Mouse (Mus musculus) heart, embryonic 15.5 days (tissue): ENCODE results near the gene Ly6g6d. TPM values are rescaled to one million over a fixed set of nuclear protein-coding genes. Genes with fewer than 3 reads are reported as not detected.

ENCODE experiments used
- ATAC-seq: fragments of 200-750 bp; cut with Nextera tagmentation; replicated peaks from 2 replicates; pipeline ENCODE4 v1.8.0; 2017; ENCODE audit warnings: low read depth, moderate TSS enrichment; ENCODE audit not compliant: insufficient number of reproducible peaks, insufficient read depth, low FRiP score
- H3K27ac ChIP-seq: fragments of 300-500 bp; sonication (generic); 2 replicates; pipeline ENCODE4 v1.5.1; 2015; ENCODE audit warnings: mild to moderate bottlenecking, inconsistent platforms
- H3K27me3 ChIP-seq: fragments of 300-500 bp; sonication (generic); 2 replicates; pipeline ENCODE4 v1.6.1; 2015; ENCODE audit warnings: inconsistent platforms
- H3K36me3 ChIP-seq: fragments of 300-500 bp; sonication (generic); 2 replicates; pipeline ENCODE4 v1.6.1; 2015; ENCODE audit warnings: mild to moderate bottlenecking, inconsistent platforms
- H3K4me1 ChIP-seq: fragments of 300-500 bp; sonication (generic); replicated peaks from 2 replicates; pipeline ENCODE4 v1.6.1; 2015; ENCODE audit warnings: inconsistent platforms
- H3K4me2 ChIP-seq: fragments of 300-500 bp; sonication (generic); 2 replicates; pipeline ENCODE4 v1.6.1; 2015; ENCODE audit warnings: inconsistent platforms, mild to moderate bottlenecking, moderate library complexity
- H3K4me3 ChIP-seq: fragments of 300-500 bp; sonication (generic); 2 replicates; pipeline ENCODE4 v1.5.1; 2015; ENCODE audit warnings: mild to moderate bottlenecking, inconsistent platforms
- H3K9ac ChIP-seq: fragments of 300-500 bp; sonication (generic); 2 replicates; pipeline ENCODE4 v1.6.1; 2015; ENCODE audit warnings: mild to moderate bottlenecking, inconsistent platforms
- H3K9me3 ChIP-seq: fragments of 300-500 bp; sonication (generic); replicated peaks from 2 replicates; pipeline ENCODE4 v1.6.1; 2016; ENCODE audit warnings: inconsistent platforms
- WGBS: fragments of 180-500 bp; shearing (Covaris S2); methylation state at CpG from one replicate; pipeline ENCODE4 v1.1.7; 2015; ENCODE audit warnings: mixed read lengths; 5-methylcytosine and 5-hydroxymethylcytosine counted together
- polyA plus RNA-seq: library from polyadenylated mRNA; unstranded; fragments of >200 nt; fragmentation: Nextera tagmentation; extraction: Ambion mirVana; gene quantifications from 2 replicates; pipeline ENCODE4 v1.2.1, GENCODE M21; 2015

The Ly6g6d gene
- polyA plus RNA-seq, 1 experiment from 2014 or later: 2.4 TPM

DNA sequence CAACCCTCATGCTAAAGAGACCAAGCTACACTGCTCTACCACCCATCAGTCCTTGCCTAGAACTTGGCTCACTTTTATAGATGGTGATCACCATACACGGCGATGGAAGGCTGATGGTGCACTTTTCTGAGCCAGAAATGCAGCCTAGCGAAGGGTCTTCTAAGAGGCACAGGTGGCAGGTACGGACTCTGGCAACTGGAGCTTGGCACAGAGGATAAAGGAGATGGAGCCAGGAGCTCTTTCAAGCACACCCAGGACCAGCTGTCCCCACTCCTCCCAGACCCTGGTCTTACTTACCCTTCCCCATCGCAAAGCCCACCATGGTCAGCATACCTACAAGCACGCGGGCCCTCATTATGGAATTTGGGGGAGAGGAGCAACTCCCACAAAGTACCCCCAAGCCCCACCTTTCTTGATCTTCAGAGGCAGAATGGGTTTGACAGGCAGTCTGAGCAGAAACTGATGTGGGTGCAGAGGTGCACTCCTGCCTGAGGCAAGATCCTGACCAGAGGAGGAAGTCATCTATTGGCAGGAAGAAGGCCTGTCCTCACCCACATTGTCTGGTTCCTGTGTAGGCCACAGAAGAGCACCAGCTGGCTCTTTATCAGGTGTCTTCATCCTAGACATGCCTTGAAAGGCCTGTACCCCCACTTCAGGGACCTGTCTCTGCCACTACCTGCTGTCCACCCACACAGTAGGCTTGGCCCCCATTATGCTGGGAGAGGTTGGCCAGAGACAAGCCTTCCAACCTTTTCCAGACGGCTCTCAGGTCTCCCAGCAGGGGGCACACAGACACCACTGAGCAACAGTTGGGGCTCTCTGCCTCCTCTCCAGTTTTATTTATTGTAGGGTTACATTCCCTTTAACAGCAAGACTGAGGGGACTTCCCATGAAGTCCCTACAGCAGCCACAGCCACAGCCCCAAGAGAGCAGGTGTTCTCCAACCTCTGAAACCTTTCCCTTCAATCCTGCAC is 37.5 kb upstream of the Ly6g6d start, which contains the start of gene Ly6g5b:
Ly6g5b (minus strand) TSS at position 383 of the 974 bp plus-strand sequence.
- no peak for ATAC-seq
- H3K27me3 ChIP-seq: no peaks in the 10 kb centered on the region
- H3K4me2 ChIP-seq: no peak within 1 kb of the TSS
- H3K4me1 ChIP-seq: peaks cover 9% of the 10 kb centered on the region
- peaks cover 28% of the 10 kb centered on the region for H3K36me3 ChIP-seq
- no peak within 1 kb of the TSS for H3K9ac ChIP-seq
- no peaks in the 10 kb centered on the region for H3K9me3 ChIP-seq
- no peak within 1 kb of the TSS for H3K4me3 ChIP-seq
- 83% methylated on average over 8 of the region's 8 CpGs for WGBS
- H3K27ac ChIP-seq: 0 out of 2 replicates have a peak within 1 kb of the TSS, but pooled peaks have one; percentile 2

DNA sequence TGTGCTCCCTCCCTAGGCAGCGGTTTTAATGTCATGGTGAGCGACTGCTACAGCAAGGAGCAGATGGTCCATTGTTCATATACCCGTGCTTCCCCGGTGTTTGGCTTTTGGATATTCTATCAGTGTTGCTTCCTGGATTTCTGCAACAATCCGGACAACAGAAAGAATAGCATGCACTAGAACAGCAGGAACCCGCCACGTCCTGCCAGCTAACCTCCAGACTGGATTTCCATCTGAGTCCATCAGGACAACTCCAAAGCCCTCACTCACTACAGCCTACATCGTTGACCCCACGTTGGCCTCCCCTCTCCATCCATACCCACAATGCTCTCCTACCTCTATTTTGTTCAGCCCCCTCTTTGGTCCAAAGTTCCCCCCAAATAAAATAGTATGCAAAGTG is 33.9 kb upstream of the Ly6g6d start:
- peak; percentile 44; the same call in 1 of the 2 replicates for ATAC-seq
- Histone ChIP-seq H3K36me3 (peaks cover 9% of the 10 kb centered on the region), H3K9ac (no peak overlapping the region), H3K4me3 (0 out of 2 replicates have a peak overlapping the region, but pooled peaks have one; percentile 17), H3K4me1 (no peaks in the 10 kb centered on the region), H3K9me3 (no peaks in the 10 kb centered on the region), H3K27me3 (no peaks in the 10 kb centered on the region), H3K4me2 (peak overlapping the region; percentile 36), H3K27ac (peak overlapping the region; percentile 47)
- 72% methylated on average over 9 of the region's 9 CpGs for WGBS

DNA sequence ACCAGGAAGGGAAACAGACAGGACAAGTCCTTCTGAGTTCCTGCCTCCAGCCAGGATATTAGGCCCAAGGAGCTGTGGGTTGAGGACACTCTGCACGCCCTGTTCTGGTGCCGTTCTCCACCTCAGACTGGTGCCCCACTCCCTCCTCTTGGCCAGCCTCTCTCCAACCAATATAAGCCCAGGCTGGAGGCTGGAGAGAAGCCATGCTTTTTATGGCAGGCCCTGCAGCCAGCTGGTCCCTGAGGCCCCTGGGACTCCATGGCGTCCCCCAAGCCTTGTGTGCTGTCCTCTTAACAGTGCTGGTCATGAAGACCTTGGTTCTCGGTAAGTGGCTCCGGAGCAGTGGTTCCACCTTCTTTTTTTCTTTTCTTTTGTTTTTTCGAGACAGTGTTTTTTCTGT is 30.2 kb upstream of the Ly6g6d start, which contains the start of gene Ly6g5c:
Ly6g5c (plus strand) TSS at position 183 of the 400 bp plus-strand sequence.
- 88% methylated on average over 6 of the region's 6 CpGs for WGBS
- Histone ChIP-seq H3K27ac (no peak within 1 kb of the TSS), H3K4me2 (no peak within 1 kb of the TSS), H3K4me3 (no peak within 1 kb of the TSS), H3K36me3 (no peaks in the 10 kb centered on the region), H3K27me3 (no peaks in the 10 kb centered on the region), H3K9me3 (no peaks in the 10 kb centered on the region), H3K4me1 (peaks cover 9% of the 10 kb centered on the region), H3K9ac (no peak within 1 kb of the TSS)
- no peak for ATAC-seq

DNA sequence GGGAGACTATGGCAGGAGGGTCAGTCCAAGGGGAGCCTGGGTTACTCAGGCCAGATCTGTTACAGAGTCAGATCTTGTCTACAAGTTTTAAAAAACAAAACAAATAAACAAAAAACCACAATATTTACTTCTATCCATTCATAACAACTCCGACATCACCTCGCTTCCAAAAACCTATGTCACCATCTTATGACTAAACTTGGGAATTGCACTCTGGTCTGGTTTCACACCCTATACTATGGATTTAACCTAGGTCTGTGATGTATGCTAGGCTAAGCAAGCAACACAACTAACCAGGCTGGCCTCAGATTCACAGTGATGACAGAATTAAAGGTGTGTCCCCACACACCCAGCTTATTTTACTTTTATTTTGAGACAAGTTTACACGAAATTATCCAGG is 28.7 kb upstream of the Ly6g6d start:
- ATAC-seq: no peak
- WGBS: 63% methylated on average over 3 of the region's 3 CpGs
- H3K27me3 ChIP-seq: no peaks in the 10 kb centered on the region
- H3K4me2 ChIP-seq: no peak overlapping the region
- peak overlapping the region; percentile 44; the same call in 1 of the 2 replicates for H3K9ac ChIP-seq
- no peaks in the 10 kb centered on the region for H3K9me3 ChIP-seq
- H3K27ac ChIP-seq: no peak overlapping the region
- H3K36me3 ChIP-seq: peaks cover 13% of the 10 kb centered on the region; the same call in 1 of the 2 replicates
- no peak overlapping the region for H3K4me3 ChIP-seq
- peaks cover 19% of the 10 kb centered on the region for H3K4me1 ChIP-seq

DNA sequence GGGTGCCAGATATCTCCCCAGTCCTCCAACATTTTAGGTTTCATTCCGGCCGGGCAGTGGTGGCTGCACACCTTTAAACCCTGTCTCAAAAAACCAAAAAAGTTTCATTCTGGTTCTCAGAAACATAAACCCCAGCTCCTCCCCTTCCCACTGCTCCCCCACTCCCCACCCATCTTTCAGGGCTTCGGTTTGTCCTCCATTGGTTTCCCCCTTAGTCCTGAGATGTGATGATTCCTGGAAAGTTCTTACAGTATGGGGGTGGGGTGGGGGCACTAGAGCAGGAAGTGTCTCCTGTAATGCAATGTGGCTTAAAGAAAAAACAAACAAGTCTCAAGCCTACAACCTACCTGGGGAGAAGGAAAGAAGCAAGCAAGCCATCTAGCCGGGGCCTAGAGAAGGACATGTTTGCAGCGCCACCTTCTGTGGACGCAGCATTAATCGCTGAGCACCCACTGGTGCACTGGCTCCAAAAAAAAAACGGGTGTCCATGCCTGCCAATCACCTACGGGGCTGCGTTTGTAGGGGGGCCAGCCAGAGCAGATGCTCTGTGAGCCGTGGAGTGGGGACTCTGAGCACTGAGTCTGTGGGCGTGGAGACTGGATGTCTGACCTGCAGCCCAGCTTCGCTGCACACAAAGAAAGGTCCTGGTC is 28.0 kb upstream of the Ly6g6d start:
- Histone ChIP-seq H3K4me2 (0 out of 2 replicates have a peak overlapping the region, but pooled peaks have one; percentile 23), H3K9me3 (no peaks in the 10 kb centered on the region), H3K27me3 (no peaks in the 10 kb centered on the region), H3K36me3 (peaks cover 19% of the 10 kb centered on the region; the same call in 1 of the 2 replicates), H3K4me1 (peaks cover 19% of the 10 kb centered on the region), H3K4me3 (no peak overlapping the region), H3K9ac (peak overlapping the region; percentile 44; the same call in 1 of the 2 replicates), H3K27ac (no peak overlapping the region)
- no peak for ATAC-seq
- WGBS: 24% methylated on average over 13 of the region's 13 CpGs

DNA sequence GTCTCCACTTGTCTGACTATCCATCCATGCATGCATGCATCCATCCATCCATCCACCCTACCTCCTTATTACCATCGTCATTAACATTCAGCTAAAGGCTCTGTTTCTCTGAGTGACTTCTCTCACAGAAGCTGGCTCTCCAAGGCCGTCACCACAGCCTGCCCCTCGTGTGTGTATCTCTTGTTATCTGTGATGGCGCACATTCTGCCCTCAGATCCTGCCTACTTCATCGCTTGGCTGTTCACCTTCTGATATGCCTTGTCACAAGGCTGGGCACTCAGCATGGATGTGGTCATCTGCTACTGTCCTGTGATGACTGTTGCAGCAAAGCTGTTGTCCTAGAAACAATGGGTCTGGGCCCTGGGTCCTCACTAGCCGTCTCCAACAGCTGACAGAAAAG is 26.9 kb upstream of the Ly6g6d start:
- H3K4me2 ChIP-seq: no peak overlapping the region
- no peaks in the 10 kb centered on the region for H3K9me3 ChIP-seq
- peaks cover 19% of the 10 kb centered on the region for H3K4me1 ChIP-seq
- no peak overlapping the region for H3K27ac ChIP-seq
- WGBS: 65% methylated on average over 6 of the region's 6 CpGs
- no peak overlapping the region for H3K9ac ChIP-seq
- H3K4me3 ChIP-seq: no peak overlapping the region
- no peaks in the 10 kb centered on the region for H3K27me3 ChIP-seq
- ATAC-seq: no peak
- peaks cover 27% of the 10 kb centered on the region for H3K36me3 ChIP-seq

DNA sequence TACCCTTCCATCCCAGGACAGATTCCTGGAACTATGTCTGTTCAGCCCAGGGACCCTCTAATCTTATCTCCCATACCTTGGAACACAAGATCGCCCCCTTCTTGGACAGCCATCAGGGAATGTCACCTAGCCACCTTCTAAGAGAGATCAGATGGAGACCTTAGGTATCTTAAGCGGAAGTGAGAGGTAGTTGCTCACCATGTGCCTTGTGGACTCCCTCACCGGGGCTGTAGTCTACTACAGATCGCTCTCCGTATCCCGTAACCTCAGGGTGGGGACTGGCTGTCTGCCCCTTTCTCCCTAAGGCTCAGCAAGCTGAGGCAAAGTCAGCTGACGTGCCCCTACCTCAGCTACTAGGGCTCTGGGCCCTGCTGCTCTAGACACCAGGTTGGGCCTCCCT is 26.2 kb upstream of the Ly6g6d start:
- Histone ChIP-seq H3K27me3 (no peaks in the 10 kb centered on the region), H3K4me1 (peaks cover 19% of the 10 kb centered on the region), H3K36me3 (peaks cover 31% of the 10 kb centered on the region), H3K27ac (no peak overlapping the region), H3K9ac (no peak overlapping the region), H3K4me3 (no peak overlapping the region), H3K9me3 (no peaks in the 10 kb centered on the region), H3K4me2 (no peak overlapping the region)
- WGBS: 80% methylated on average over 7 of the region's 7 CpGs
- ATAC-seq: no peak

DNA sequence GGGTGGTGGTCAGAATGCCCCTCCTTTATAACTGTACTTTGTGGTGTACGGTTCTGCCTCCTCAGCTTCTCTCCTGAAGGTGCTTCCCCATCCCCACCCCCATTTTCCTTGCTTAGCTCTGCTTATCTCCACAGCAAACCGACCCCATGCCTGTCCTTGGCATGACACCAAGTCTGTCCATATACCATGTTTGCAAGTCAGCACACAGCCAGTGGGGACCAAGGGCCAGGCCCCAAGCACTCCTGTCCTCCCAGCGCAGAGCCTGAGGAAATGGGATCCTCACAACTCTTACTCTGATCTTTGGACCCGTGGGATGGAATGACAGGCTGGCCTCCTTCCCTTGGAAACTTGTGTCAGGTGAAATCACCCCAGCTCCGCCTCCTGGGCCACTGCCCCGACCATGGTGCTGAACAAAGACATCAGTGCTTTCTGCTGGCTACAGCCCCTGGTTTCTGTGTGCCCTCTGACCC is 25.4 kb upstream of the Ly6g6d start:
- no peak overlapping the region for H3K9ac ChIP-seq
- no peak; the same call in 1 of the 2 replicates for ATAC-seq
- no peak overlapping the region for H3K4me2 ChIP-seq
- no peaks in the 10 kb centered on the region for H3K27me3 ChIP-seq
- H3K4me3 ChIP-seq: no peak overlapping the region
- peaks cover 19% of the 10 kb centered on the region for H3K4me1 ChIP-seq
- 41% methylated on average over 6 of the region's 6 CpGs for WGBS
- no peak overlapping the region for H3K27ac ChIP-seq
- peaks cover 40% of the 10 kb centered on the region for H3K36me3 ChIP-seq
- no peaks in the 10 kb centered on the region for H3K9me3 ChIP-seq

DNA sequence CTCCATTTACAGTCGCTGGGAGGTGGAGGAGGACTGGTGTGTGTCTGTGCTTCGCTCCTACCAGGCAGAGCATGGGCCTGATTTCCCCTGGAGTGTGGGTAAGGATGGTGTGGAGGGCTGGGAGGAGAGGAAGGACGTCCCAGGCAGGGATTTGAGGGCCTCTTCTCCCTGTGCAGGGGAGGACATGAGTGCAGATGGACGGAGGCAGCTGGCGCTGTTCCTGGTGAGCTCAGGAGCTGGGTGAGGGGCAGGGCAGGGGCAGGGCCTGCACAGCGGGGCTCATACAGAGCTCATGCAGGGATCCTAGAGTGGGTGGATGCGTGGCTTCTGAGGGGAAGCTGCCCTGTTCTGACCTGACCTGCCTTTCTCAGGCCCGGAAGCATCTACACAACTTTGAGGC is 24.4 kb upstream of the Ly6g6d start:
- Histone ChIP-seq H3K4me3 (no peak overlapping the region), H3K27ac (0 out of 2 replicates have a peak overlapping the region, but pooled peaks have one; percentile 1), H3K9ac (no peak overlapping the region), H3K27me3 (no peaks in the 10 kb centered on the region), H3K4me2 (no peak overlapping the region), H3K9me3 (no peaks in the 10 kb centered on the region), H3K36me3 (peaks cover 49% of the 10 kb centered on the region), H3K4me1 (peaks cover 19% of the 10 kb centered on the region)
- WGBS: 58% methylated on average over 8 of the region's 8 CpGs
- peak; percentile 40; the same call in 1 of the 2 replicates for ATAC-seq

DNA sequence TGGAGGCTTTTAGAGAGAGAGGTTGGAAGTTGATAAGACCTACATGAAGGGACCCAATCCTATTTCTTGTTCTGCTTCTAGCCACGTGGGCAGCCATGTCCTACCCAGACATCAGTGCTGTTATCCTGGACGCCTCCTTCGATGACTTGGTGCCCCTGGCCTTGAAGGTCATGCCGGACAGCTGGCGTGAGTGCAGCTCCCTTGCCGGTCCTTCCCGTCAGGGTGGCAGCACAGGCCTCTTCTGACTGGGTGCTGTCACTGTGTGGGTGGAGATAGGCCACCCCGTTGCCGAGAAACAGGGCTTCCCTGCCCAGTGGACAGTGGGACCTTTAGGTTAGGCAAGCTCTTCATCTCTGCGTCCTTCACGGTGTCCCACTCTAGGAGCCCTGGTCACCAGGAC is 23.3 kb upstream of the Ly6g6d start:
- Histone ChIP-seq H3K4me2 (no peak overlapping the region), H3K4me3 (no peak overlapping the region), H3K4me1 (peaks cover 17% of the 10 kb centered on the region), H3K27me3 (no peaks in the 10 kb centered on the region), H3K9me3 (no peaks in the 10 kb centered on the region), H3K27ac (no peak overlapping the region), H3K9ac (no peak overlapping the region), H3K36me3 (peaks cover 61% of the 10 kb centered on the region)
- no peak for ATAC-seq
- WGBS: 79% methylated on average over 11 of the region's 11 CpGs

DNA sequence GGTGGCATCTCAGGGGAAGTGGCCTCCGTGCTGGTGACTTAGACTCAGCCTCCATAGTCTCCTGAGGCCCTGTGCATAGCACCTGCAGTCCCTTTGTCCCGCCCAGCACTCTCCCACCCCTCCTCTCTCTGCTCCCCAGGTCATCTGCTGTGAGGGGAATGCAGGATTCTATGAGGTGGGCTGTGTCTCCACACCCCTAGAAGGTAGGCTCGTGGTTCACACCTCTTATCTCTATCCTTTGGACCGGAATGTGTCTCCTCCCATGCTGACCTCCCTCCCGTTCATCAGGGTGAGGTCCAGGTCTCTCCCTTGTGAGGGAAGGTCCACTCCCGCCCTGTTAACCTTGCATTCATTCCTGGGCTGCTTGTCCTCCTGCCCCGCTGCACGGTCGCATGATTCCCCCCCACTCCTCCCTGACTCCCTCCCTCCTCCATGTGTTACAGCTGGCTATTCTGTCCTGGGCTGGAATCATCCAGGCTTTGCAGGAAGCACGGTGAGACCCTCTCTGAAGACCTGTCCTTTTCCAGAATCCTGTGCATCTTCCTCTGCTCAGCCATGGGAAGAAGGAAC is 22.4 kb upstream of the Ly6g6d start:
- no peak overlapping the region for H3K9ac ChIP-seq
- peaks cover 13% of the 10 kb centered on the region for H3K4me1 ChIP-seq
- no peak overlapping the region for H3K27ac ChIP-seq

More for the DNA sequence above, 22.4 kb upstream of the Ly6g6d start:
- no peak overlapping the region for H3K4me2 ChIP-seq
- 59% methylated on average over 10 of the region's 10 CpGs for WGBS
- peaks cover 65% of the 10 kb centered on the region for H3K36me3 ChIP-seq
- no peaks in the 10 kb centered on the region for H3K9me3 ChIP-seq
- H3K4me3 ChIP-seq: no peak overlapping the region
- ATAC-seq: no peak
- no peaks in the 10 kb centered on the region for H3K27me3 ChIP-seq
